Mouse (Mus musculus): ENCODE measurements around the gene Irak3. TPM values are rescaled to one million over a fixed set of nuclear protein-coding genes. Genes with fewer than 3 reads are reported as not detected.
"Not testable (repeated sequence)": the region's sequence is repeated elsewhere in the genome, so short reads cannot be mapped to it uniquely, and the experiment has no call there.

The Irak3 gene
- total RNA-seq, 2 experiments from 2014 or later: 30.4 to 77.8 TPM

- no peak for ATAC-seq (ENCODE audit: poor library complexity, severe bottlenecking)
These were observed 36.8 kb downstream of the Irak3 start for GRCm38 (mm10) chr10:120164931-120165792.

GRCm38 (mm10) chr10:120163490-120163889 lies 38.4 kb downstream of the Irak3 start:
- ATAC-seq (ENCODE audit: poor library complexity, severe bottlenecking): peak; percentile 93

GRCm38 (mm10) chr10:120162840-120163239 lies 39.1 kb downstream of the Irak3 start:
- no peak for ATAC-seq (ENCODE audit: poor library complexity, severe bottlenecking)

- ATAC-seq (ENCODE audit: poor library complexity, severe bottlenecking): no peak
These were observed 41.4 kb downstream of the Irak3 start for GRCm38 (mm10) chr10:120160533-120160932.

DNA sequence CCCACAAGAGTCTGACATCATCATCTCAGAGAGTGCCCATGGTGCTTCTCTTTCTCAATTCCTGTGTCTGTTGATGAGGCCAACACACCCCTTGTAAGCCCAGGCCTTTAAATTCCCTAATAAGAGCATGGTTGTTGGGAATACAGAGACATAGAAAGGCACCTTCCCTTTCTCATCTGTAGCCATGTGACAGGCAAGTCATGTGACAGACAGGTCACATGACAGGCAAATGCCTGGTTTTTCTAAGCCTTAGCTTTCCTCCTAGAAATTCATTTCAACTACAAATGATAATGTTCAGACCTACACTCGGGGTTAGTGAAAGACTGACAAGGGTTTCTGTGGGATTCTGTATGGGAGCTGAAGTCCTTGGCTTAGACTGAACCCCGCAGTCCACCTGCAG lies 48.0 kb downstream of the Irak3 start:
- no peak for ATAC-seq (ENCODE audit: poor library complexity, severe bottlenecking)

DNA sequence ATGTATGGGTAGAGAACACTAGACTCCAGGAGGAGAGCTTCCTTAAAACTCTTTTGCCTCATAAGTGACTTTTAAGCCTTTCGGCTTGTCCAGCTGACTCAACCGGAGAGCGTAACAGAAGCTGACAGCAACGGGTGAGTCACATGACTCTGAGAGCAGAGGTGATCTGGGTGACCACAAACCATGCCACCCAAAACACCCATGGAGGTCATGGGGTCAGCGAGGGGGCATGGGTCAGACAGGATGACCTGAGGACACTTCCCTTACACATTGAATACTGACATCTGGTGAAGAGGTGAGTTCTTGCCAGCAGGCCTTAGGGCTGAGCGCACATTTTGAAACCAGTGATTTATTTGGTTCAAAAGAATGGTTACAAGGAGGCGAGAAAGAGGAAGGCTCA lies 50.3 kb downstream of the Irak3 start:
- no peak for ATAC-seq (ENCODE audit: poor library complexity, severe bottlenecking)

- peak; percentile 82 for ATAC-seq (ENCODE audit: poor library complexity, severe bottlenecking)
These were observed 60.9 kb downstream of the Irak3 start for GRCm38 (mm10) chr10:120140916-120141516.

GRCm38 (mm10) chr10:120140193-120140592 lies 61.7 kb downstream of the Irak3 start:
- ATAC-seq (ENCODE audit: poor library complexity, severe bottlenecking): peak; percentile 37

- ATAC-seq (ENCODE audit: poor library complexity, severe bottlenecking): peak; percentile 81
These were observed 65.8 kb downstream of the Irak3 start for GRCm38 (mm10) chr10:120136020-120136562.

GRCm38 (mm10) chr10:120133697-120134096 lies 68.2 kb downstream of the Irak3 start:
- no peak for ATAC-seq (ENCODE audit: poor library complexity, severe bottlenecking)

- ATAC-seq (ENCODE audit: poor library complexity, severe bottlenecking): peak; percentile 71
These were observed 71.3 kb downstream of the Irak3 start for GRCm38 (mm10) chr10:120130621-120131020.

GRCm38 (mm10) chr10:120128601-120129277 lies 73.2 kb downstream of the Irak3 start:
- peak; percentile 31; the same call in 1 of the 2 replicates for ATAC-seq (ENCODE audit: poor library complexity, severe bottlenecking)

DNA sequence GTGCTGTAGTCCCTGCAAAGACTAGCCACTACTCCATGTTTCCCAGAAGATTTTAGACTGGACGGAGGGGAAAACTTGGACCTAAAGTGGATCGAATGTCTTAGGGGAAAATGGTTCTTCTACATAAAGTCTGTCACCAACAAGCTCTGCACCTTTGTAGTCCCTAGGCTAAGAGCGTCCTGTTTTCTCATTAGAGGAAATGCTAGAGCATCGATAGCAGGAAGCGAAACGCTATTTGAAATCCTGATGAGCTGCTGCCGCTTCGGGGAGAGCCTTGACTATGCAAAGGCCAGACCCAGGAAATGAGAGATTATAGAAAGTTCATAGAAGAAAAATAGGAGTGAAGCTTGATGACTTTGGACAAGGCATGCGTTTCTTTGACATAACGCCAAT lies 76.5 kb downstream of the Irak3 start:
- ATAC-seq (ENCODE audit: poor library complexity, severe bottlenecking): peak; percentile 68

DNA sequence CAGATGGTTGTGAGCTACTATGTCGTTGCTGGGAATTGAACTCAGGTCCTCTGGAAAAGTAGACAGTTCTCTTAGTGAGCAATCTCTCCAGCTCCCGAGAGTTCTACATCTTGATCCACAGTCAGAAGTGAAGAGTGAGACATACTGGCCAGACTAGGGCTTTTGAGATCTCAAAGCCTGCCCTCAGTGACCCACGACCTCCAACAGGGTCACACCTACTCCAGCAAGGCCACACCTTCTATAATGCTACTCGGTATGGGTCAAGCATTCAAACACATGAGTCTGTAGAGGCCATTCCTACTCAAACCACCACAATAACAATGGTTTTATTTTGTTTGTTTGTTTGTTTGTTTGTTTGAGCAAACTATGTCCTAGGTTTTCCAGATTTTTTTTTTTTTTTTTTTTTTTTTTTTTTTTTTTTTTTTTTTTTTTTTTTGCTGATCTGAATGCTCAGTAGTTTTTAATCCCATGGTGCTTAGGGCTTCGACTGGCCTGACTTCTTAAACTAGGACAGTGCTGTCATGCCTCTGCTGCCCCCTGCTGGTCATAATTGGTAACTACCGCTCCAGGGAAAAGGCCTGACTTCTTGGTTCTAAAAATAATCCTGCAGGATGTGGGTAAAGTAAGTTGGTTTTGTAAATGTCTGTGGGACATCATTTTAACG lies 77.0 kb downstream of the Irak3 start:
- ATAC-seq (ENCODE audit: poor library complexity, severe bottlenecking): peak; percentile 87

DNA sequence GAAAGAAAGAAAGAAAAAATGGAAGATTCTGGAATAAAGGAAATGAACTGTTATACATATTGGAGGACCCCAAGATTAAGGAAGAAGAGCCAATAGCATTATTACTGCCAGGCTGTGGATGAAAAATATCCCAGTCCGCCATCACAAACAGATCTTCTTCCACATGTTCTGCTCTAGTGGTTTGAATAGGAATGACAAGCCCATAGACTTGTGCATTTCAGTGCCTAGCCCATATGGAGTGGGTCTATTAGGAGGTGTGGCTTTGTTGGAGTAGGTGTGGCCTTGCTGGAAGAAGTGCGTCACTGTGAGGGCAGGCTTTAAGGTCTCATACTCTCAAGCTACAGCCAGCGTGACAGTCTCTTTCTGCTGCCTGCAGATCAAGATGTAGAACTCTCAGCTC lies 78.2 kb downstream of the Irak3 start:
- no peak for ATAC-seq (ENCODE audit: poor library complexity, severe bottlenecking)

DNA sequence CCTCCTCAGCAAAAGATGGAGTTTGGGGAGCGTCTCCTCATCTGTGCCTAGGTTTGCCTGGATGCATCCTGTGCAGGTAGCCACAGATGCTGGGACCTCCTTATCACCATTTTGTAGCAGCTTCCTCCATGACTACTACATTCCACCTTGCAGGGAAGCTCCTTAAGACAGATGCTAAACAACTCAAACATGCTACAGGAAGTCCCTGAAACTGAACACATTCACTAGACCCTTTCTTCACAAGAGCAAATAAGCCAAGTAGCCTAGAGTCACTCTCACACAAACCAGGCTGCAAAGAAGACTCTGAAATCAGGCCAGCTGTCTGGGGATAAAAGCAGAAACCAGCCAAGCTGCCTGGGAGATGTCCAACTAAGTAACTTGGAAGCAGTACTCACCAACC lies 86.7 kb downstream of the Irak3 start:
- ATAC-seq (ENCODE audit: poor library complexity, severe bottlenecking): no peak

- ATAC-seq (ENCODE audit: poor library complexity, severe bottlenecking): no peak
These were observed 87.4 kb downstream of the Irak3 start for GRCm38 (mm10) chr10:120114493-120114892.

- no peak for ATAC-seq (ENCODE audit: poor library complexity, severe bottlenecking)
These were observed 88.0 kb downstream of the Irak3 start for GRCm38 (mm10) chr10:120113980-120114379.

GRCm38 (mm10) chr10:120113482-120113881 lies 88.4 kb downstream of the Irak3 start:
- not testable (repeated sequence) for ATAC-seq (ENCODE audit: poor library complexity, severe bottlenecking)

DNA sequence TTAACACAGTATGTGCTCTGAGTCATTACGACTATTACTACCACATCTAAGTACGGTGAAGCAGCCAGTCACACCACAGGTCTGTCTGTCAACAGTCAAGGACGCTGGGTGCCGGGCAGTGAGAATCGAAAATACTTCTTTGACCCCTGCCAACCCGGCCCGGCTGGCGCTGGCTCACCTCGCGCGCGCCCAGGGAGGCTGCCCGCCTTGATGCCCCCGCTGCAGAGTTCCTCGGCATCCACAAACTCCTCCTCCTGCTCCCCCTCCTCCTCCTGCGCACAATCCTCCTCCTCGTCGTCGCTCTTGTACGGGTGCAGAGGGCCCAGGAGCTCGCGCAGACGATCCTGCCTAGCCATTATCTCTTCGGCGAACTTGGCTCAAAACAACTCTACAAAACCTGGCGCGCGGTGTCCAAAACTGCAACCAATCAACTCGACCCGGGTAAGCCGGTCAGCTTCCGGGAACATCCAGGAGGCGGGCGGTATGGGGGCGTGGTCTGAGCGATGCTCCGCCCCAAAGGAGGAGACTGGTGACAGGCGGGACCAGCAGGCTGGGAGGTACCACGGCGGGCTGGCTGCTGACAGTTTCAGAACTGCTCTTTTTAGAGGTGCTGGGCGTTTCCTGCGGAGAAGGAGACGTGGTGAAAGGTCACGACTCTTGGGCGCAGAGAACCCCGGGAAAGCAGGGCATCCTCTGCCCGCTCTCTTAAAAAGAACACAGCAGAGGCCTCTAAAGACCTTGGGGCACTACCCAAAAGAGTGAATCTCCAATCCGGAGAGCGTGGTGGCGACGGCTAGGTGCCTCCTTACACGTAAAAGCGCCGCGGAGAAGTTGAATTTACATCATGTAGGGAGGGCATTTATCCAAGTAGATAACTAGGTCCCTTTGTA lies 89.2 kb downstream of the Irak3 start, which contains the start of gene Helb:
TSS of gene Helb (minus strand) at position 481 of the 890 bp plus-strand sequence.
- ATAC-seq (ENCODE audit: poor library complexity, severe bottlenecking): peak; percentile 94

Measured in megakaryocyte, adult 5-6 weeks (primary cell).